Mouse (Mus musculus) kidney, postnatal 10 days (tissue): Measurements from ENCODE around the gene Zbtb32.

Experiments used
- DNase-seq: peaks from one replicate; pipeline ENCODE4 v3.0.0; 2021; ENCODE audit warnings: mixed read lengths

Zbtb32 gene

GRCm38 (mm10) chr7:30564970-30565571 is 33.6 kb downstream of the Zbtb32 start, which contains the start of gene Igflr1:
Gene Igflr1, plus strand, starts transcription at chr7:30565427.
- DNase-seq: no peak

GRCm38 (mm10) chr7:30563906-30564280 is 34.8 kb downstream of the Zbtb32 start:
- no peak for DNase-seq

- peak; percentile 98 for DNase-seq
Observed at GRCm38 (mm10) chr7:30563117-30563905, 35.4 kb downstream of the Zbtb32 start, which contains the start of the genes U2af1l4, Gm49396 and Psenen. Gene U2af1l4, plus strand, starts transcription at chr7:30563301. Gene Gm49396, plus strand, starts transcription at chr7:30563344. Gene Psenen, minus strand, starts transcription at chr7:30563627.

- peak; percentile 47 for DNase-seq
Observed at GRCm38 (mm10) chr7:30562526-30563116, 36.1 kb downstream of the Zbtb32 start.

GRCm38 (mm10) chr7:30560296-30560695 is 38.4 kb downstream of the Zbtb32 start:
- DNase-seq: no peak

GRCm38 (mm10) chr7:30559443-30559954 is 39.2 kb downstream of the Zbtb32 start, which contains the start of gene Lin37:
Gene Lin37, minus strand, starts transcription at chr7:30559838.
- DNase-seq: peak; percentile 98

GRCm38 (mm10) chr7:30558656-30559442 is 39.9 kb downstream of the Zbtb32 start:
- no peak for DNase-seq

- no peak for DNase-seq
Observed at GRCm38 (mm10) chr7:30557901-30558514, 40.7 kb downstream of the Zbtb32 start.

GRCm38 (mm10) chr7:30556894-30557536 is 41.7 kb downstream of the Zbtb32 start:
- no peak for DNase-seq

- DNase-seq: no peak
Observed at GRCm38 (mm10) chr7:30553810-30554584, 44.7 kb downstream of the Zbtb32 start.

- DNase-seq: peak; percentile 62
Observed at GRCm38 (mm10) chr7:30553021-30553589, 45.6 kb downstream of the Zbtb32 start.

GRCm38 (mm10) chr7:30552102-30553020 is 46.3 kb downstream of the Zbtb32 start, which contains the start of the genes Hspb6 and Proser3:
Gene Hspb6, plus strand, starts transcription at chr7:30552178.
Gene Proser3, minus strand, starts transcription at chr7:30552299.
- DNase-seq: peak; percentile 98

- no peak for DNase-seq
Observed at GRCm38 (mm10) chr7:30551445-30552101, 47.1 kb downstream of the Zbtb32 start.

GRCm38 (mm10) chr7:30550603-30551002 is 48.1 kb downstream of the Zbtb32 start:
- DNase-seq: no peak

GRCm38 (mm10) chr7:30549880-30550279 is 48.8 kb downstream of the Zbtb32 start:
- no peak for DNase-seq

GRCm38 (mm10) chr7:30544327-30544726 is 54.4 kb downstream of the Zbtb32 start:
- no peak for DNase-seq

GRCm38 (mm10) chr7:30540572-30540971 is 58.1 kb downstream of the Zbtb32 start:
- no peak for DNase-seq
